Mouse (Mus musculus) adrenal gland, postnatal 36 days (tissue): Measurements from ENCODE around the gene Ccdc122. TPM values are rescaled to one million over a fixed set of nuclear protein-coding genes. Genes with fewer than 3 reads are reported as not detected.

Experiments
- DNase-seq, 2 experiments: peaks; one replicate each; pipeline ENCODE4 v3.0.0; 2021; ENCODE audit warnings: mixed read lengths in 1 of 2
- total RNA-seq, 2 experiments: library from RNA; stranded (reverse); gene quantifications; 2 replicates each; pipeline ENCODE4 v1.2.3; 2021

Ccdc122 gene
- total RNA-seq, 2 experiments from 2014 or later, result 4.7 to 8.5 TPM

GRCm38 (mm10) chr14:77130612-77131011, 94.0 kb downstream of the Ccdc122 start:
- DNase-seq, result no peak

- DNase-seq, result no peak
Observed at GRCm38 (mm10) chr14:77136936-77137335, 100.4 kb downstream of the Ccdc122 start.

GRCm38 (mm10) chr14:77141324-77142282, 105.0 kb downstream of the Ccdc122 start:
- DNase-seq, result peak; percentile 72 to 74

- no peak for DNase-seq
Observed at GRCm38 (mm10) chr14:77145103-77145502, 108.5 kb downstream of the Ccdc122 start.

- DNase-seq, result no peak
Observed at GRCm38 (mm10) chr14:77147635-77148034, 111.1 kb downstream of the Ccdc122 start.

- DNase-seq, result no peak
Observed at GRCm38 (mm10) chr14:77150556-77150955, 114.0 kb downstream of the Ccdc122 start.

- DNase-seq, result no peak
Observed at GRCm38 (mm10) chr14:77151431-77151830, 114.9 kb downstream of the Ccdc122 start.

- DNase-seq, result peak; percentile 60 to 64
Observed at GRCm38 (mm10) chr14:77156222-77156910, 119.8 kb downstream of the Ccdc122 start, which contains the start of gene Enox1. Gene Enox1 (plus strand): TSS chr14:77156763.

GRCm38 (mm10) chr14:77156911-77157504, 120.4 kb downstream of the Ccdc122 start:
- DNase-seq, result peak; percentile 53 to 63

GRCm38 (mm10) chr14:77157505-77157911, 120.9 kb downstream of the Ccdc122 start:
- DNase-seq, result peak; percentile 75 to 78

GRCm38 (mm10) chr14:77159397-77159796, 122.8 kb downstream of the Ccdc122 start:
- DNase-seq, result no peak

Other genes with a start within 250 kb of the Ccdc122 start
- 1 to 10 TPM; 7.8 to 9.6 TPM for gene Lacc1, start 132 bp downstream of the Ccdc122 start, total RNA-seq
- 1 to 10 TPM; 3.8 to 4.2 TPM for gene Enox1, start 120.0 kb downstream of the Ccdc122 start, total RNA-seq